Mouse (Mus musculus) thymus, adult 18-20 months (tissue): ENCODE results near the gene Pcgf5.

Experiments used
- DNase-seq, 2 experiments: peaks; one replicate each; pipeline ENCODE4 v3.0.0; 2022; ENCODE audit warnings: mixed read lengths in 2 of 2

Pcgf5 gene

DNA sequence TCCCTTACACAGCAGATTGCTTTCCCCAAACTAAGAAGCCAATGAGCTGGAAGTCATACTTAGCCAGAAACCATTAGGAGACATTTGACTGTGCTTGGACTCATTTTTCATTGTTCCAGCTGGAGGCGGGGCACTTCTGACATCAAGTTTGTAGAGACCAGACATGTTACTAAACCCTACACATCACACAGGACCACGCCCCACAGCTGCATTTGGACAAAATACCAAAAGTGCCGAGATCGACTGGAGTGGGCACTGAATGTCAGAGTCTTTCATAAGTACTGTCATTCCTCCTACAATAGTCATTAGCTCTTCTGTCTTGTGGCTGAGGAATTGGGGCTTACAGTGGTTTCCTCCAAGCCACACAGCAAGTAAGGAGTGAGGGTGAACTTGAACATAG lies 148.4 kb downstream of the Pcgf5 start:
- DNase-seq = no peak

- DNase-seq = no peak
Observed at GRCm38 (mm10) chr19:36497067-36497466, 149.0 kb downstream of the Pcgf5 start.

DNA sequence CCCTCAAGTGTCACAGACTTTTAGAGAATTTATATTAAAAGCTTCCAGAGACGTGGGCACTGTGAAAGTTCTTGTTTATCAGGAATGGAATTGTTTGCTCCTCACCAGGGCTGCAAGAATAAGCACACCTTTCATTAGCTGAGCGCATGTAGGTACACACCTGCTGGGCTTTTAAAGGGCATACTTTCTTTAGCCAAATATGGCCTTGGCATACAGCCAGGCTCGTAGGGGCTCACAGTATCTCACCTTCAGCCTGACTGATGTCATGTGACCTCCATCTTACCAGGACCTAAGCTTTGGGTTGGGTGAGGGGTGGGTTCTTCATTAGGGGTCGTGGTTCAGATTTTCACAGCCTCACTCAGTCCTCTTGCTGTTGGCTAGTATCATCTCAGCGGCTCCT lies 149.6 kb downstream of the Pcgf5 start:
- no peak for DNase-seq

DNA sequence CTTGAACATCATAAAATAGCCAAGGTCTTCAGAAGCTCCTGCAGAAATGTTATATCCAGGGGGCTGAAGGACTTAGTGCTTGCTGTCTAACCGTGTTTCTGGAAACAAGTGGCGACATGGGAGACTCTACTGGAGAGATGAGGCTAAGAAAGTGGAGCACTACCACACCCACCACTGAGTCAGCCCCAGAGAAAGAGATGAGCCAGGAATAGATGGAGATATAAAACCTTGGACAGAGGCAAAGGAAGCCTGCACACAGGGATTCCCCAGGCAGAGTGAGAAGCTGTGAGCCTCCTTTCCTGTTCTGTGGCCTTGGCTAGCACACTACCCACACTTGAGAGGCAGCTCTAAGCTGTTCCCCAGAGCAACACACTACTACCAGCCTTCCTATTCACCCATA lies 156.6 kb downstream of the Pcgf5 start:
- DNase-seq = no peak
